ENCODE assay signal across 8 mouse cellular contexts in genomic region chr15:80091121-80091955, GRCm38 (mm10). TPM values are rescaled to one million over a fixed set of nuclear protein-coding genes. Genes with fewer than 3 reads are reported as not detected.
DNase-seq lines count a peak whose midpoint lies in the region; ATAC-seq and TF ChIP-seq lines count a peak whose summit lies in the region.

Gene Syngr1, plus strand, starts transcription at chr15:80091334.
Gene Rpl3, minus strand, starts transcription at chr15:80091868.

- H3K4me3 ChIP-seq in hindbrain, postnatal 0 days (ENCODE audit: low read length): peak within 1 kb of the TSS; percentile 65
- H3K4me3 ChIP-seq in macrophage (ENCODE audit: inconsistent target): peak within 1 kb of the TSS; percentile 68

- under 1% methylated on average over 81 of the region's 86 CpGs for WGBS in hindbrain, postnatal 0 days
- WGBS in macrophage (ENCODE audit: missing documents): 4% methylated on average over 66 of the region's 86 CpGs

- peak within 1 kb of the TSS; percentile 74 for H3K4me2 ChIP-seq in hindbrain, postnatal 0 days (ENCODE audit: low read depth, low read length)

- peak within 1 kb of the TSS; percentile 75 for H3K27ac ChIP-seq in hindbrain, postnatal 0 days
- peak within 1 kb of the TSS; percentile 82 for H3K27ac ChIP-seq in macrophage

- no peaks in the 10 kb centered on the region for H3K36me3 ChIP-seq in hindbrain, postnatal 0 days (ENCODE audit: insufficient read depth, low read length)
- H3K36me3 ChIP-seq in macrophage (ENCODE audit: inconsistent target): no peaks in the 10 kb centered on the region

- H3K27me3 ChIP-seq in hindbrain, postnatal 0 days (ENCODE audit: insufficient read depth, low read length): no peaks in the 10 kb centered on the region

- H3K79me2 ChIP-seq in macrophage (ENCODE audit: inconsistent target): peaks cover 68% of the 10 kb centered on the region

- no peaks in the 10 kb centered on the region for H3K9me3 ChIP-seq in hindbrain, postnatal 0 days (ENCODE audit: low read length)

- TF ChIP-seq CTCF in hindbrain, postnatal 0 days (IDR thresholded peaks at IDR 0.05; ENCODE audit: low read depth): peak; percentile 73

- peak; percentile 71 for ATAC-seq in hindbrain, postnatal 0 days

- no peaks in the 10 kb centered on the region; the same call in 1 of the 2 replicates for H3K4me1 ChIP-seq in hindbrain, postnatal 0 days (ENCODE audit: insufficient read depth, low read length)

- H3K9ac ChIP-seq in hindbrain, postnatal 0 days (replicated peaks; ENCODE audit: low read length): peak within 1 kb of the TSS; percentile 65

- DNase-seq in ZHBTc4 (ENCODE audit: low read depth, low spot score): peak; percentile 83
- DNase-seq in cerebellum, postnatal 4 days (ENCODE audit: low spot score in 2 of 2): peak; percentile 71 to 87
- peak; percentile 81 for DNase-seq in gastrocnemius, postnatal 10 days
- peak; percentile 91 for DNase-seq in hindbrain, postnatal 0 days (ENCODE audit: low spot score)
- peak; percentile 67 to 72 for DNase-seq in left cerebral cortex, adult 8-10 months (ENCODE audit: low spot score in 2 of 2)
- DNase-seq in retina, postnatal 7 days (ENCODE audit: low read depth, low spot score): peak; percentile 72
- peak; percentile 84 for DNase-seq in urinary bladder, adult 2 months (ENCODE audit: low spot score)

RNA-seq across cellular contexts. Expression of gene Syngr1, which starts in this region (rescaled TPM):
- total RNA-seq in gastrocnemius, postnatal 10 days (2021): 10 to 100 TPM; 16.1 to 17.0 TPM
- total RNA-seq in hindbrain, postnatal 0 days (2014; rRNA removed): 155 and 157 TPM in 2 replicates
- 73.4 and 78.6 TPM in 2 replicates for polyA plus RNA-seq in hindbrain, postnatal 0 days (2015; fragmentation: Nextera tagmentation; extraction: Ambion mirVana)
- 100 to 1,000 TPM; 430 to 460 (median 440) TPM for total RNA-seq in left cerebral cortex, adult 8-10 months (2022)
- total RNA-seq in macrophage (2018; cell fraction: chromatin; rRNA removed): 100 to 1,000 TPM in 11 of 26 experiments, 10 to 100 TPM in 14, 1 to 10 TPM in 1; 8.5 to 192 (median 76.8) TPM
- 100 to 1,000 TPM; 185 to 377 (median 258) TPM for total RNA-seq in macrophage (2018; cell fraction: cytosol; rRNA removed)
- total RNA-seq in macrophage (2018; cell fraction: nucleus; rRNA removed): 100 to 1,000 TPM in 19 of 26 experiments, 10 to 100 TPM in 7; 29.5 to 228 (median 114) TPM
- polyA plus RNA-seq in macrophage (2018): 139 to 428 TPM (median 314 TPM) in 3 replicates
- 54.2 and 62.1 TPM in 2 replicates for polyA plus RNA-seq in urinary bladder, adult 2 months (2012; rRNA removed)

RNA-seq across cellular contexts. Expression of gene Rpl3, which starts in this region (rescaled TPM):
- total RNA-seq in gastrocnemius, postnatal 10 days (2021): 100 to 1,000 TPM; 224 to 271 TPM
- total RNA-seq in hindbrain, postnatal 0 days (2014; rRNA removed): 599 and 600 TPM in 2 replicates
- polyA plus RNA-seq in hindbrain, postnatal 0 days (2015; fragmentation: Nextera tagmentation; extraction: Ambion mirVana): 527 and 544 TPM in 2 replicates
- 100 to 1,000 TPM; 506 to 560 (median 527) TPM for total RNA-seq in left cerebral cortex, adult 8-10 months (2022)
- 100 to 1,000 TPM in 24 of 26 experiments, 10 to 100 TPM in 2; 70.8 to 495 (median 240) TPM for total RNA-seq in macrophage (2018; cell fraction: chromatin; rRNA removed)
- total RNA-seq in macrophage (2018; cell fraction: cytosol; rRNA removed): 100 to 1,000 TPM; 413 to 862 (median 571) TPM
- 100 to 1,000 TPM; 139 to 883 (median 221) TPM for total RNA-seq in macrophage (2018; cell fraction: nucleus; rRNA removed)
- 633 to 940 TPM (median 770 TPM) in 3 replicates for polyA plus RNA-seq in macrophage (2018)
- polyA plus RNA-seq in urinary bladder, adult 2 months (2012; rRNA removed): 1,075 and 1,270 TPM in 2 replicates

Comparison
In these comparisons a context has a peak if more than half of its experiments do, and no peak if none do; other contexts are left out.
1. Peak in every context shown above with its lines: DNase-seq, ATAC-seq, H3K4me3 ChIP-seq and H3K27ac ChIP-seq.